Comparison of ENCODE assay signal across 21 mouse cellular contexts in the genomic region with DNA sequence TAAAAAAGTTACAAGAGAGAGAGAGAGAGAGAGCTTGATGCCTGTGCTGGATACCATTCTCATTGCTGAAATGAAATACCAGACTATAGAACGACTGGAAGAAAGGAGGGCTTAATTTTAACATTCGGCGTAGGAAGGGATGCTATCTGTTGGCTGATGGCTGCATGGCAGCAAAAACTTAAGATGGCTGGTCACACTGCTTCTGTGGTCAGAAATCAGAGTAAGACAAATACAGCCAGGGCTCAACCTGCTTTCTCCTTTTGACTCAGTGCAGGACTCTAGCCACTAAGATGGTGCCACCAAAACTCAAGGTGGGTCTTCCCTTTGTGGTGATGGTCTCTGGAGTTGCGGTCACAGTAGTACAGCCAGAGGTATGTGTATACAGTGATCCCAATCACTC. TPM values are rescaled to one million over a fixed set of nuclear protein-coding genes. Genes with fewer than 3 reads are reported as not detected.
A peak's percentile ranks its signal among the peaks of the same experiment; 100 is the strongest.
DNase-seq lines count a peak whose midpoint lies in the region; ATAC-seq lines count a peak whose summit lies in the region.
"Had no signal": no experiment of that assay in that cellular context is flagged by ENCODE, and none has a peak within 500 bp of the region (broad histone marks: within the 10 kb centered on the region; RNA-seq: fewer than 3 reads in every experiment).

No protein-coding gene starts in this region.

- no peaks in the 10 kb centered on the region for H3K4me1 ChIP-seq in limb, embryonic 11.5 days (ENCODE audit: control insufficient read depth, insufficient read depth, low read length)
- no peaks in the 10 kb centered on the region for H3K4me1 ChIP-seq in limb, embryonic 10.5 days
- H3K4me1 ChIP-seq: embryonic facial prominence, embryonic 10.5 days; embryonic facial prominence, embryonic 12.5 days; forebrain, embryonic 13.5 days; forebrain, embryonic 15.5 days had no signal

- H3K9me3 ChIP-seq in limb, embryonic 11.5 days (ENCODE audit: control insufficient read depth, low read length), result no peaks in the 10 kb centered on the region
- H3K9me3 ChIP-seq in limb, embryonic 10.5 days (replicated peaks), result no peaks in the 10 kb centered on the region
- H3K9me3 ChIP-seq: embryonic facial prominence, embryonic 10.5 days; embryonic facial prominence, embryonic 12.5 days; forebrain, embryonic 13.5 days; forebrain, embryonic 15.5 days had no signal

- H3K4me3 ChIP-seq in limb, embryonic 11.5 days (ENCODE audit: low read depth, low read length), result no peak overlapping the region
- no peak overlapping the region for H3K4me3 ChIP-seq in limb, embryonic 10.5 days
- H3K4me3 ChIP-seq: embryonic facial prominence, embryonic 10.5 days; embryonic facial prominence, embryonic 12.5 days; forebrain, embryonic 13.5 days; forebrain, embryonic 15.5 days had no signal

- 94% methylated on average over 4 of the region's 4 CpGs for WGBS in limb, embryonic 11.5 days
- WGBS in limb, embryonic 10.5 days, result 97% methylated on average over 4 of the region's 4 CpGs

- H3K4me2 ChIP-seq in limb, embryonic 11.5 days (ENCODE audit: low read depth, severe bottlenecking), result no peak overlapping the region
- H3K4me2 ChIP-seq: embryonic facial prominence, embryonic 12.5 days; forebrain, embryonic 13.5 days; forebrain, embryonic 15.5 days had no signal

- H3K9ac ChIP-seq in limb, embryonic 11.5 days (ENCODE audit: low read length), result no peak overlapping the region
- H3K9ac ChIP-seq: embryonic facial prominence, embryonic 12.5 days; forebrain, embryonic 13.5 days; forebrain, embryonic 15.5 days; forebrain, postnatal 0 days had no signal

- H3K27me3 ChIP-seq in limb, embryonic 11.5 days (ENCODE audit: control insufficient read depth, insufficient read depth, low read length), result no peaks in the 10 kb centered on the region
- H3K27me3 ChIP-seq in limb, embryonic 10.5 days (ENCODE audit: low read depth, poor library complexity, severe bottlenecking), result no peaks in the 10 kb centered on the region
- H3K27me3 ChIP-seq: embryonic facial prominence, embryonic 12.5 days; forebrain, embryonic 13.5 days; forebrain, embryonic 15.5 days had no signal

- no peak overlapping the region for H3K27ac ChIP-seq in limb, embryonic 11.5 days (replicated peaks; ENCODE audit: low read depth, low read length)
- H3K27ac ChIP-seq in limb, embryonic 10.5 days, result no peak overlapping the region
- H3K27ac ChIP-seq: embryonic facial prominence, embryonic 10.5 days; embryonic facial prominence, embryonic 12.5 days; forebrain, embryonic 13.5 days; forebrain, embryonic 15.5 days had no signal

- ATAC-seq in limb, embryonic 11.5 days (ENCODE audit: insufficient number of reproducible peaks, low FRiP score, low TSS enrichment, low read depth), result no peak
- ATAC-seq: forebrain, embryonic 13.5 days; forebrain, embryonic 15.5 days; forebrain, postnatal 0 days had no signal

- DNase-seq in limb, embryonic 11.5 days (ENCODE audit: low spot score), result peak; percentile 3
- DNase-seq in limb, embryonic 10.5 days (ENCODE audit: low spot score), result no peak
- DNase-seq in adipocyte (ENCODE audit: low spot score), result peak; percentile 75
- DNase-seq in c-Kit-positive CD71-positive TER-119-positive erythroid progenitor cells, embryonic 14.5 days (ENCODE audit: low spot score), result peak; percentile 6
- peak; percentile 15 for DNase-seq in mesoderm, embryonic 11.5 days (ENCODE audit: low read depth, low spot score)
- DNase-seq in thymus, postnatal 25 days, result no peak
- no peak for DNase-seq in kidney, adult 11 months
- no peak for DNase-seq in frontal cortex, postnatal 10 days (ENCODE audit: low spot score in 2 of 2)
- DNase-seq: adrenal gland, adult 8-10 months; adrenal gland, postnatal 14 days; adrenal gland, postnatal 36 days; cerebellum, adult 11-12 months; cerebellum, adult 2 months; cerebellum, adult 9-10 months; cerebellum, postnatal 10 days; cerebellum, postnatal 25 days; forebrain, postnatal 0 days had no signal

- H3K36me3 ChIP-seq in limb, embryonic 11.5 days (ENCODE audit: control insufficient read depth, insufficient read depth, low read length), result no peaks in the 10 kb centered on the region
- no peaks in the 10 kb centered on the region for H3K36me3 ChIP-seq in limb, embryonic 10.5 days
- H3K36me3 ChIP-seq: embryonic facial prominence, embryonic 10.5 days; embryonic facial prominence, embryonic 12.5 days; forebrain, embryonic 15.5 days had no signal

RNA-seq across cellular contexts. Expression of a gene that starts 56.1 kb away (rescaled TPM):
- 0.64 and 1.2 TPM in 2 replicates for polyA plus RNA-seq in limb, embryonic 11.5 days (2014; fragmentation: Nextera tagmentation; extraction: Ambion mirVana)
- polyA plus RNA-seq in limb, embryonic 10.5 days (2016; fragmentation: Nextera tagmentation; extraction: Ambion mirVana), result 0.43 and 0.71 TPM in 2 replicates

Comparison
In these comparisons a context has a peak if more than half of its experiments do, and no peak if none do; other contexts are left out.
1. DNase-seq: peak in limb, embryonic 11.5 days (single experiment), adipocyte (single experiment), c-Kit-positive CD71-positive TER-119-positive erythroid progenitor cells, embryonic 14.5 days (single experiment) and mesoderm, embryonic 11.5 days (single experiment); none in limb, embryonic 10.5 days (single experiment), thymus, postnatal 25 days (single experiment), kidney, adult 11 months (single experiment) and frontal cortex, postnatal 10 days (0 of 2).